Mouse (Mus musculus): ENCODE measurements at regions not wholly inside any gene's neighbourhood (a gene's known extent, or its start where the extent isn't known, plus 50 kb on each side); places are given as distances from the start of the nearest gene placed in this dataset.

DNA sequence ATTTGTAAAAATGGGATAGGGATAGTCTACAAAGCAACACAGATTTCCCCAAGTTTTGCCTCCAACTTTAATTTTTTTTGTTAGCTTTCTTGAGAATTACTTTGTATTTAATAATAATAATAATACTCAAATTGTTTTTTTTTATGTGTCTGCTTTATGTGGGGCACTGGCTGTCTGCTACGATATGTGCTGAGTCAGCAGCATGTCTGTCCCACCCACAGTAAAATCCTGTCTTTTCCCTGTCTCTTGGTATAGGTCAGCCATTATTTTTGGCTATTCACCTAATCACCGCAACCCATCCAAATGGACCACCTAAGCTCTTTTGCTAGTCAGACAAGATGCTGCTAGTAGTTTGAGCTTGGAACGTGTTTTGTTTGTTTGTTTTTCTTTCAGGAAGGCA, 473.0 kb downstream of the Hs3st4 start:
- H3K27ac ChIP-seq (ENCODE audit: low read length): no peak overlapping the region
- no peaks in the 10 kb centered on the region for H3K36me3 ChIP-seq (ENCODE audit: control insufficient read depth, insufficient read depth)
- H3K27me3 ChIP-seq (ENCODE audit: control insufficient read depth, insufficient read depth, low read length): no peaks in the 10 kb centered on the region
- no peaks in the 10 kb centered on the region for H3K9me3 ChIP-seq (replicated peaks; ENCODE audit: control insufficient read depth, low read length)
- WGBS: 74% methylated on average over 3 of the region's 3 CpGs
- H3K4me1 ChIP-seq (ENCODE audit: control insufficient read depth, insufficient read depth, low read length): no peaks in the 10 kb centered on the region
- no peak overlapping the region for H3K4me3 ChIP-seq (ENCODE audit: low read length)
- H3K9ac ChIP-seq (ENCODE audit: low read length): no peak overlapping the region
- no peak overlapping the region for H3K4me2 ChIP-seq (ENCODE audit: low read depth, low read length)
- no peak for ATAC-seq (replicated peaks; ENCODE audit: extremely low read depth, insufficient read depth, low FRiP score)

DNA sequence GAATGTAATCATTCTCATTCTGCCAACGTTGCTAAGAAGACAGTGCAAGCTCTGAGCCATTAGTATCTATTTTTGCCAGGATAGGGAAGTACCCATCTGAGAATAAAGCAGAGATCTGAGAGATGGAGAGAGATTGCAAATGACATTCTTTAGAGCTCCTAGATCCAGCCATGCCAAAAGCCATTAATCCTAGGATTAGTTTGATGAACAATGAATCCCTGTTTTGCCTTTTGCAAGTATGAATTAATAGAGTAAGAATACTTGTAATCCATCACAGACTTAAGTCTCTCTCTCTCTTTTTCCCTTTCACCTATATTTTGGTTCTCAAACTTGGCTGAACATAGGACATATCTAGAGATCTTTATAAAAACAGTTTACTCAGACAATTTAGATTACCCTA, 504.7 kb downstream of the Hs3st4 start:
- no peak overlapping the region for H3K4me2 ChIP-seq (ENCODE audit: low read depth, low read length)
- H3K27ac ChIP-seq (ENCODE audit: low read length): no peak overlapping the region
- H3K9me3 ChIP-seq (replicated peaks; ENCODE audit: control insufficient read depth, low read length): no peaks in the 10 kb centered on the region
- 48% methylated on average over 1 of the region's 1 CpGs for WGBS
- ATAC-seq (replicated peaks; ENCODE audit: extremely low read depth, insufficient read depth, low FRiP score): no peak
- H3K4me3 ChIP-seq (ENCODE audit: low read length): no peak overlapping the region
- no peak overlapping the region for H3K9ac ChIP-seq (ENCODE audit: low read length)
- no peaks in the 10 kb centered on the region for H3K36me3 ChIP-seq (ENCODE audit: control insufficient read depth, insufficient read depth)
- H3K27me3 ChIP-seq (ENCODE audit: control insufficient read depth, insufficient read depth, low read length): no peaks in the 10 kb centered on the region
- no peaks in the 10 kb centered on the region for H3K4me1 ChIP-seq (ENCODE audit: control insufficient read depth, insufficient read depth, low read length)

DNA sequence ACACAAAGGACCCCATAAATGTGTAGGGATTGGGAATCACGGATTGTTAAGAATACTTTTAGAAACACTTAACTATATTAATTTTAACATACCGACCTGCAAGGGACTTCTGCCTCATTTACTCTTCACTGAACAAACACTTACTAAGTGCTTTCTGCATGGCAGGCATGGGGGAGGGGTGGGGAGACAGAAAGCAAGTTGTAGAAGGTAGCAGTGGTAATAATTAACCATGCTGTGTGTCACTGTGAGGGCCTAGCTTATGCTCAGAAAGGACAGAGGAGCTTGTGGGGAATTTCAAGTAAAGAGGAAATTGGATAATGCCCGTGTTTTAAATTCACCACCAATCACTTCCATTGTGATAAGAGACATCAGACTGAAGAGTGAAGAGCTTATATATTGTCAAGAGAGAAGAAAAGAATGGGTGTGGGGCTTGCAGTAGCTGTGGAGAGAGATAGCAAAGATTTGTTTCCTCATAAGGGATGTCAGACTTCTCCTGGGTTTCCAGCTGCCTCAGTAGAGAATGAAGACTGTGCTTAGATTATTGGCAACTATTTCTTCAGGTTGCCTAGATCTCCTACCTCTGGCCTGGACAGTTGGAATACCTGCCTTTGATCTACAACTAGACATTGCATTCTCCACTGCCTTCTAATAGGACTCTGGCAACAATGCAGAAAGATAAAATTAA, 508.6 kb downstream of the Hs3st4 start:
- 48% methylated on average over 3 of the region's 3 CpGs for WGBS
- no peaks in the 10 kb centered on the region for H3K9me3 ChIP-seq (replicated peaks; ENCODE audit: control insufficient read depth, low read length)
- no peak for ATAC-seq (replicated peaks; ENCODE audit: extremely low read depth, insufficient read depth, low FRiP score)
- no peak overlapping the region for H3K4me2 ChIP-seq (ENCODE audit: low read depth, low read length)
- H3K9ac ChIP-seq (ENCODE audit: low read length): no peak overlapping the region
- H3K27me3 ChIP-seq (ENCODE audit: control insufficient read depth, insufficient read depth, low read length): no peaks in the 10 kb centered on the region
- H3K27ac ChIP-seq (ENCODE audit: low read length): no peak overlapping the region
- no peaks in the 10 kb centered on the region for H3K4me1 ChIP-seq (ENCODE audit: control insufficient read depth, insufficient read depth, low read length)
- no peak overlapping the region for H3K4me3 ChIP-seq (ENCODE audit: low read length)
- H3K36me3 ChIP-seq (ENCODE audit: control insufficient read depth, insufficient read depth): no peaks in the 10 kb centered on the region

DNA sequence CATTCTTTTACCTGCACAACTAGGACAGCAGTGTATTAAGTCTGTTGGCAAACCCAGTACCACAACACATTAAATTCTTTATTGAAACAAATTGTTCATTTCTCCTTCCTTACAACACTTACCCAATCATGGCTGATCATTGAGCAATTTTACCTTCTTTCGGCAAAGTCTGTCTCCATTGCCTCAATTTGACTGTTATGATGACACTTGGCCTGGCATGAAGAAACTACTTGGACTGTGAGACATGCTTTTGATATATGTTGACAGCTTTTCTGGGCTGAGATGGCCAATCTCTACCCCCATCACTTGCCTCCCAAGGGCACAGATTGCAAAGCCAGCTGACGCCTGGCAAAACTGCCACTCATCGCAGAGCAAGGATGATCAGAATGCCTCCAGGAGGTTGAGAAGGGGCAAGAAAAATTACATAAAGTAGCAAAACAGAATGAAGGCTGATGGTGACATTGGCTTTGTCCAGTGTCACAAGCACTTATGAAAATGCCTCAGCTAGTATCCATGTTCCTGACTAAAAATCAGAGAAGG, 509.3 kb downstream of the Hs3st4 start:
- Histone ChIP-seq H3K4me3 (ENCODE audit: low read length) (no peak overlapping the region), H3K4me2 (ENCODE audit: low read depth, low read length) (no peak overlapping the region), H3K27ac (ENCODE audit: low read length) (no peak overlapping the region), H3K4me1 (ENCODE audit: control insufficient read depth, insufficient read depth, low read length) (no peaks in the 10 kb centered on the region), H3K9ac (ENCODE audit: low read length) (no peak overlapping the region), H3K27me3 (ENCODE audit: control insufficient read depth, insufficient read depth, low read length) (no peaks in the 10 kb centered on the region), H3K9me3 (replicated peaks; ENCODE audit: control insufficient read depth, low read length) (no peaks in the 10 kb centered on the region), H3K36me3 (ENCODE audit: control insufficient read depth, insufficient read depth) (no peaks in the 10 kb centered on the region)
- no peak for ATAC-seq (replicated peaks; ENCODE audit: extremely low read depth, insufficient read depth, low FRiP score)
- WGBS: 84% methylated on average over 3 of the region's 3 CpGs

DNA sequence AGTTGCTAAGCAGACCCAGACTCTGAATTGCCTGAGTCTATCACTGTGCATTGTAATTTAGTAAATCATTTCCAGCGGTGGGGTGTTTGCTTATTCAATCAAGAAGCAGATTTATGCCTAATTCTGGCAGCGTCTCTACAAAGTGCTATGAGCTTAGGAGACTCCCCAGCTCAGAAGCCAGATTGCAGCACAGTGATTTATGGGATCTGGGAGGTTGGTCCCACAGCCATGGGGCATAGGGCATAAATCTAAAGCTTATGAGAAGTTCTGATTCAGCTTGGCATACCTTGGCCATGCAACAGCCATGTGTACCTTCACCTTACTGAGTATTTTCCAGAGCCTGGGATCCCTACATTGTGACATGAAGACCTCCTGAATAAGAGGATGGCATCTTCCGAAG, 518.0 kb downstream of the Hs3st4 start:
- 69% methylated on average over 3 of the region's 3 CpGs for WGBS
- no peaks in the 10 kb centered on the region for H3K36me3 ChIP-seq (ENCODE audit: control insufficient read depth, insufficient read depth)
- H3K4me3 ChIP-seq (ENCODE audit: low read length): no peak overlapping the region
- ATAC-seq (replicated peaks; ENCODE audit: extremely low read depth, insufficient read depth, low FRiP score): no peak
- no peaks in the 10 kb centered on the region for H3K27me3 ChIP-seq (ENCODE audit: control insufficient read depth, insufficient read depth, low read length)
- no peaks in the 10 kb centered on the region for H3K9me3 ChIP-seq (replicated peaks; ENCODE audit: control insufficient read depth, low read length)
- no peak overlapping the region for H3K9ac ChIP-seq (ENCODE audit: low read length)
- H3K27ac ChIP-seq (ENCODE audit: low read length): no peak overlapping the region
- no peak overlapping the region for H3K4me2 ChIP-seq (ENCODE audit: low read depth, low read length)
- no peaks in the 10 kb centered on the region for H3K4me1 ChIP-seq (ENCODE audit: control insufficient read depth, insufficient read depth, low read length)

GRCm38 (mm10) chr7:124502760-124503159, 520.1 kb downstream of the Hs3st4 start:
- Histone ChIP-seq H3K27ac (ENCODE audit: low read length) (no peak overlapping the region), H3K4me1 (ENCODE audit: control insufficient read depth, insufficient read depth, low read length) (no peaks in the 10 kb centered on the region), H3K4me2 (ENCODE audit: low read depth, low read length) (no peak overlapping the region), H3K36me3 (ENCODE audit: control insufficient read depth, insufficient read depth) (no peaks in the 10 kb centered on the region), H3K9me3 (replicated peaks; ENCODE audit: control insufficient read depth, low read length) (no peaks in the 10 kb centered on the region), H3K4me3 (ENCODE audit: low read length) (no peak overlapping the region), H3K9ac (ENCODE audit: low read length) (no peak overlapping the region), H3K27me3 (ENCODE audit: control insufficient read depth, insufficient read depth, low read length) (no peaks in the 10 kb centered on the region)
- no peak for ATAC-seq (replicated peaks; ENCODE audit: extremely low read depth, insufficient read depth, low FRiP score)
- WGBS: 84% methylated on average over 5 of the region's 5 CpGs

GRCm38 (mm10) chr7:124549038-124549437, 566.4 kb downstream of the Hs3st4 start:
- Histone ChIP-seq H3K36me3 (ENCODE audit: control insufficient read depth, insufficient read depth) (no peaks in the 10 kb centered on the region), H3K4me2 (ENCODE audit: low read depth, low read length) (no peak overlapping the region), H3K9me3 (replicated peaks; ENCODE audit: control insufficient read depth, low read length) (no peaks in the 10 kb centered on the region), H3K4me3 (ENCODE audit: low read length) (no peak overlapping the region), H3K4me1 (ENCODE audit: control insufficient read depth, insufficient read depth, low read length) (no peaks in the 10 kb centered on the region), H3K27ac (ENCODE audit: low read length) (no peak overlapping the region), H3K27me3 (ENCODE audit: control insufficient read depth, insufficient read depth, low read length) (no peaks in the 10 kb centered on the region), H3K9ac (ENCODE audit: low read length) (no peak overlapping the region)
- 78% methylated on average over 1 of the region's 1 CpGs for WGBS
- ATAC-seq (replicated peaks; ENCODE audit: extremely low read depth, insufficient read depth, low FRiP score): no peak

- Histone ChIP-seq H3K27me3 (ENCODE audit: control insufficient read depth, insufficient read depth, low read length) (no peaks in the 10 kb centered on the region), H3K9ac (ENCODE audit: low read length) (no peak overlapping the region), H3K4me1 (ENCODE audit: control insufficient read depth, insufficient read depth, low read length) (no peaks in the 10 kb centered on the region), H3K36me3 (ENCODE audit: control insufficient read depth, insufficient read depth) (no peaks in the 10 kb centered on the region), H3K4me2 (ENCODE audit: low read depth, low read length) (no peak overlapping the region), H3K27ac (ENCODE audit: low read length) (no peak overlapping the region), H3K9me3 (replicated peaks; ENCODE audit: control insufficient read depth, low read length) (no peaks in the 10 kb centered on the region), H3K4me3 (ENCODE audit: low read length) (no peak overlapping the region)
- no peak for ATAC-seq (replicated peaks; ENCODE audit: extremely low read depth, insufficient read depth, low FRiP score)
These were observed 574.5 kb downstream of the Hs3st4 start for GRCm38 (mm10) chr7:124557213-124557612.

DNA sequence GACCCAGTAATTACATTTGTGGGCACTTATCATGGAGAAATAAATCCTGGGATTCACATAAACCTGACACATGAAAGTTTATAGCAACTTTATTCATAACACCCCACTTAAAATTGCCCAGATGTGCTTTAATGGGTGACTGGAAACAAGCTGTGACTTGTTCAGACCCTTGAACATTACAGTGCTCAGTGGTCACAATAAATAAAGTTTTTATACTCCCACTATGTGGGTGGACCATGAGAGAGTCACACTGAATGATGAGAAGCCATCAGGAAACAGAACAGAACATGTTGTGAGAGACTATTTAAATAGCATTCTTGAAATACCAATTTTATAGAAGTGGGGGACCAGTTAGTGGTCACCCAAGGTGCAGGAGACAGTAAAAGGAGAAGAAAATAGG, 588.1 kb downstream of the Hs3st4 start:
- Histone ChIP-seq H3K36me3 (ENCODE audit: control insufficient read depth, insufficient read depth) (no peaks in the 10 kb centered on the region), H3K4me1 (ENCODE audit: control insufficient read depth, insufficient read depth, low read length) (no peaks in the 10 kb centered on the region), H3K4me2 (ENCODE audit: low read depth, low read length) (no peak overlapping the region), H3K9ac (ENCODE audit: low read length) (no peak overlapping the region), H3K27ac (ENCODE audit: low read length) (no peak overlapping the region), H3K27me3 (ENCODE audit: control insufficient read depth, insufficient read depth, low read length) (no peaks in the 10 kb centered on the region), H3K9me3 (replicated peaks; ENCODE audit: control insufficient read depth, low read length) (no peaks in the 10 kb centered on the region), H3K4me3 (ENCODE audit: low read length) (no peak overlapping the region)
- no peak for ATAC-seq (replicated peaks; ENCODE audit: extremely low read depth, insufficient read depth, low FRiP score)

Measured in heart, embryonic 16.5 days (tissue).